Comparison of ENCODE assay signal across 8 mouse cellular contexts in the genomic region with DNA sequence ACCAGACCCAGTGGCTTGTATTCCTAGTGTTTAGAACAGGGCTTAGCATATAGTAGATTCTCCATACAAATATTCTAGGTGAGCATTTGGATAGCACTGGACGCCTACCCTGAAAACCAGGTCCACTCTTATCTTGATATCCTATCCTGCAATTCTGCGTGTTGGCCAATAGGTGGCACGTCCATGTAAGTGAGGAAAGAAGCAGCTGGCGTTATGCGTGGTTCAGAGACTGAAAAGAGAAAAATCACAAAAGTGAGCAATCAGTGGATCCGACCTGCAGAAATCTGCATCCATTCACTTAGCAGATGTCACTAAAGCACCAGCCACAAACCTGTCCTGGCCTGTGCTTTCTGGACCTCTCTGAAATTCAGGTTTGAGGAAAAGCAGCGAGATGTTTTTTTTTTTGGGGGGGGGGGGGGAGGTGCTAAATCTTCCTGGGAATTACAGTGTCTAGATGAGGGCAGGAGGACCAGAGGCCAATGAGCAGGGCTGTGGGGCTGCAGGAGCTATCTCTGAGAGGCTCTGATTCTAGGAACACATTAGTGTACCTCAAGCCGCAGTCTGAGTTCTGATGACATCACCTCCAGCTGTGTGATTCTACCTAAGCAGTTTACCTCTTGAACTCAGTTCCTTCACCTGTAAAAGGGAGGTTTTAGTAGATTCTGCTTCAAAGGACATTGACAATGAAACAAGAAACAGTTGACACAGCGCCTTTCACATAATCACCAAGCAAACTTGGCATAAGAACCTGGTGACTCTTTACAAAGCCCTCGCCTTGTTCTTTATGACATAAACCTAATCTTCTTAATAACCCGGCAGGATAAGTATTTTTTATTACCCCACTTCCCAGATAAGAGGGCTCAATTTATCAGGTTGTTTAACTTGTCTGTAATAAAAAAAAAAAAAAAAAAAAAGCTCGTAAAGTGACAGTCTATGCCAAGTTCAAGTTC.
DNase-seq lines count a peak whose midpoint lies in the region; ATAC-seq lines count a peak whose summit lies in the region.

No protein-coding gene starts in this region.

- WGBS in intestine, embryonic 16.5 days = 22% methylated on average over 12 of the region's 12 CpGs

- H3K36me3 ChIP-seq in intestine, embryonic 16.5 days (ENCODE audit: control insufficient read depth, insufficient read depth, low read length) = no peaks in the 10 kb centered on the region
- H3K36me3 ChIP-seq in splenic B cell, adult 2 months (ENCODE audit: control insufficient read depth, insufficient read depth, low read length, poor library complexity, severe bottlenecking) = no peaks in the 10 kb centered on the region

- H3K4me2 ChIP-seq in intestine, embryonic 16.5 days (ENCODE audit: low read depth, low read length) = peak overlapping the region; percentile 31; the same call in 1 of the 2 replicates

- no peak overlapping the region for H3K4me3 ChIP-seq in intestine, embryonic 16.5 days (ENCODE audit: low read length)

- ATAC-seq in intestine, embryonic 16.5 days = peak; percentile 93

- 0 out of 2 replicates have a peak, but pooled peaks cover 4% of the 10 kb centered on the region for H3K9me3 ChIP-seq in intestine, embryonic 16.5 days (ENCODE audit: control insufficient read depth, low read length)

- H3K27me3 ChIP-seq in intestine, embryonic 16.5 days (replicated peaks; ENCODE audit: control insufficient read depth, insufficient read depth, low read length) = peaks cover 40% of the 10 kb centered on the region
- no peaks in the 10 kb centered on the region for H3K27me3 ChIP-seq in splenic B cell, adult 2 months (ENCODE audit: control insufficient read depth, insufficient read depth, low read length, poor library complexity, severe bottlenecking)

- H3K9ac ChIP-seq in intestine, embryonic 16.5 days (ENCODE audit: low read depth, low read length) = no peak overlapping the region

- H3K4me1 ChIP-seq in intestine, embryonic 16.5 days (ENCODE audit: control insufficient read depth, insufficient read depth, low read length) = 0 out of 2 replicates have a peak, but pooled peaks cover 9% of the 10 kb centered on the region

- DNase-seq in cerebellum, adult 9-10 months = peak; percentile 77
- no peak for DNase-seq in cerebellum, postnatal 36 days
- peak; percentile 65 for DNase-seq in 3T3-L1 (ENCODE audit: low read depth, low spot score)
- DNase-seq in adrenal gland, postnatal 36 days = peak; percentile 31 to 32
- DNase-seq in gonadal fat pad, adult 2 months (ENCODE audit: low read depth) = peak; percentile 14
- DNase-seq in lung, postnatal 25 days (ENCODE audit: low spot score) = peak; percentile 69
- DNase-seq in splenic B cell, adult 2 months (ENCODE audit: low read depth, low spot score) = peak; percentile 60

- H3K27ac ChIP-seq in intestine, embryonic 16.5 days (ENCODE audit: low read length) = no peak overlapping the region

Comparison
In these comparisons a context has a peak if more than half of its experiments do, and no peak if none do; other contexts are left out.
1. DNase-seq: peak in cerebellum, adult 9-10 months (single experiment), 3T3-L1 (single experiment), adrenal gland, postnatal 36 days (2 of 2), gonadal fat pad, adult 2 months (single experiment), lung, postnatal 25 days (single experiment) and splenic B cell, adult 2 months (single experiment); none in cerebellum, postnatal 36 days (0 of 2).